Mouse (Mus musculus): ENCODE results near the gene Cacnb3.

- TF ChIP-seq CTCF (IDR thresholded peaks at IDR 0.05; ENCODE audit: low read depth, low read length) (no peak), POLR2A (IDR thresholded peaks at IDR 0.05; ENCODE audit: borderline replicate concordance, low read depth, low read length) (no peak)
These were observed 20.5 kb upstream of the Cacnb3 start for GRCm38 (mm10) chr15:98610131-98610633.
